Mouse (Mus musculus): ENCODE measurements at regions not wholly inside any gene's neighbourhood (a gene's known extent, or its start where the extent isn't known, plus 50 kb on each side); places are given as distances from the start of the nearest gene placed in this dataset.

DNA sequence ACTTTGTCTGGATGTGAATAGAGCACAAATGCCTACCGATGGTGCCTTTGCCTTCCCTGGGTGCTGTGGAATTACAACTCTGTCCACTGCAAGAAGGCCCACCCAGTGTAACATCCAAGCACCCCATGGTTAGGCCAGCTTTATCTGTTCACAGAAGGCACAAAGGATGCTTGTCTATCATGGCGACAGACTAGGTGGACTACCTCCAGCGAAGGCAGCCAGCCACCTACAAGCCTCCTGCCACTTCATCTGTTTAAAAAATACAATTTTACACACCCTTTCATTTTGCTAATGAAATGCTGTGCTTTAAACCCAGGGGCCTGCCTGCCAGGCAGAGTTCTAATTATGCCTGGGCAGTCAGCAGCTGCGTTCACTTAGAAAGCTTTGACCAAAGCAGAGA lies 103.0 kb upstream of the Psmd7 start:
- Histone ChIP-seq H3K9ac (ENCODE audit: low read depth, poor library complexity, severe bottlenecking) (no peak overlapping the region), H3K4me1 (ENCODE audit: control insufficient read depth, insufficient read depth, low read length) (no peaks in the 10 kb centered on the region), H3K27me3 (ENCODE audit: control insufficient read depth, insufficient read depth, low read length, poor library complexity, severe bottlenecking) (no peaks in the 10 kb centered on the region; the same call in 1 of the 2 replicates), H3K36me3 (ENCODE audit: control insufficient read depth, insufficient read depth, low read length, poor library complexity, severe bottlenecking) (no peaks in the 10 kb centered on the region), H3K27ac (ENCODE audit: insufficient read depth, low read length) (no peak overlapping the region), H3K4me3 (ENCODE audit: low read depth, low read length) (no peak overlapping the region), H3K9me3 (replicated peaks; ENCODE audit: control insufficient read depth, insufficient read depth, low read length, poor library complexity, severe bottlenecking) (no peaks in the 10 kb centered on the region)
- TF ChIP-seq EP300 (IDR thresholded peaks at IDR 0.05; ENCODE audit: insufficient read depth, low read depth, low read length) (no peak), CTCF (IDR thresholded peaks at IDR 0.05; ENCODE audit: low read depth, low read length) (no peak), POLR2A (IDR thresholded peaks at IDR 0.05; ENCODE audit: insufficient read depth, low read length) (no peak)

- Histone ChIP-seq H3K27me3 (ENCODE audit: control insufficient read depth, insufficient read depth, low read length, poor library complexity, severe bottlenecking) (no peaks in the 10 kb centered on the region; the same call in 1 of the 2 replicates), H3K9me3 (replicated peaks; ENCODE audit: control insufficient read depth, insufficient read depth, low read length, poor library complexity, severe bottlenecking) (no peaks in the 10 kb centered on the region), H3K4me3 (ENCODE audit: low read depth, low read length) (no peak overlapping the region), H3K27ac (ENCODE audit: insufficient read depth, low read length) (no peak overlapping the region), H3K4me1 (ENCODE audit: control insufficient read depth, insufficient read depth, low read length) (no peaks in the 10 kb centered on the region), H3K9ac (ENCODE audit: low read depth, poor library complexity, severe bottlenecking) (no peak overlapping the region), H3K36me3 (ENCODE audit: control insufficient read depth, insufficient read depth, low read length, poor library complexity, severe bottlenecking) (no peaks in the 10 kb centered on the region)
- TF ChIP-seq EP300 (IDR thresholded peaks at IDR 0.05; ENCODE audit: insufficient read depth, low read depth, low read length) (no peak), CTCF (IDR thresholded peaks at IDR 0.05; ENCODE audit: low read depth, low read length) (no peak), POLR2A (IDR thresholded peaks at IDR 0.05; ENCODE audit: insufficient read depth, low read length) (no peak)
Measured at GRCm38 (mm10) chr8:107696384-107697346, 108.4 kb upstream of the Psmd7 start.

GRCm38 (mm10) chr8:107699307-107699706 lies 111.0 kb upstream of the Psmd7 start:
- Histone ChIP-seq H3K4me1 (ENCODE audit: control insufficient read depth, insufficient read depth, low read length) (no peaks in the 10 kb centered on the region), H3K9ac (ENCODE audit: low read depth, poor library complexity, severe bottlenecking) (no peak overlapping the region), H3K4me3 (ENCODE audit: low read depth, low read length) (no peak overlapping the region), H3K27me3 (ENCODE audit: control insufficient read depth, insufficient read depth, low read length, poor library complexity, severe bottlenecking) (no peaks in the 10 kb centered on the region; the same call in 1 of the 2 replicates), H3K27ac (ENCODE audit: insufficient read depth, low read length) (no peak overlapping the region), H3K36me3 (ENCODE audit: control insufficient read depth, insufficient read depth, low read length, poor library complexity, severe bottlenecking) (no peaks in the 10 kb centered on the region), H3K9me3 (replicated peaks; ENCODE audit: control insufficient read depth, insufficient read depth, low read length, poor library complexity, severe bottlenecking) (no peaks in the 10 kb centered on the region)
- TF ChIP-seq POLR2A (IDR thresholded peaks at IDR 0.05; ENCODE audit: insufficient read depth, low read length): no peak
- no peak for TF ChIP-seq EP300 (IDR thresholded peaks at IDR 0.05; ENCODE audit: insufficient read depth, low read depth, low read length)
- no peak for TF ChIP-seq CTCF (IDR thresholded peaks at IDR 0.05; ENCODE audit: low read depth, low read length)

DNA sequence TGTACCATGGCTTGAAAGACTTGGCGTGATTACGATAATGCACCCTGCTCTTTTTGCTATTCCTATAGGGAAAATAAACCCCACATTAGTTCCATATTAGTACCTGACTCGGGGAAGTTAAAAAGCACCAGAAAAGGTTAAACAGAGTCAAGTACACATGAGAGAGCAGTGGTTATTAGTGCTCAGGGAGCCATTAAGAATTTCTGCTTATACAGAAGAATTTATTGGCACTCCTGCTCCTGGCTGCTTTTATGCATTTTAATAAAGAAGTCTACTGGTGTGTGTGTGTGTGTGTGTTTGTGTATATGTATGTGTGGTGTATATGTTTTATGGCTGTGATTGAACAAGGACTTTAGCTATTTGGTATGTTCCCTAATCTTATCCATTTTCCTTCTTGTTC lies 111.5 kb upstream of the Psmd7 start:
- H3K36me3 ChIP-seq (ENCODE audit: control insufficient read depth, insufficient read depth, low read length, poor library complexity, severe bottlenecking): no peaks in the 10 kb centered on the region
- no peaks in the 10 kb centered on the region; the same call in 1 of the 2 replicates for H3K27me3 ChIP-seq (ENCODE audit: control insufficient read depth, insufficient read depth, low read length, poor library complexity, severe bottlenecking)
- no peak overlapping the region for H3K27ac ChIP-seq (ENCODE audit: insufficient read depth, low read length)
- H3K9ac ChIP-seq (ENCODE audit: low read depth, poor library complexity, severe bottlenecking): no peak overlapping the region
- no peaks in the 10 kb centered on the region for H3K4me1 ChIP-seq (ENCODE audit: control insufficient read depth, insufficient read depth, low read length)
- H3K4me3 ChIP-seq (ENCODE audit: low read depth, low read length): no peak overlapping the region
- no peaks in the 10 kb centered on the region for H3K9me3 ChIP-seq (replicated peaks; ENCODE audit: control insufficient read depth, insufficient read depth, low read length, poor library complexity, severe bottlenecking)
- TF ChIP-seq CTCF (IDR thresholded peaks at IDR 0.05; ENCODE audit: low read depth, low read length): no peak
- no peak for TF ChIP-seq POLR2A (IDR thresholded peaks at IDR 0.05; ENCODE audit: insufficient read depth, low read length)

- no peak overlapping the region for H3K9ac ChIP-seq (ENCODE audit: low read depth, poor library complexity, severe bottlenecking)
- no peaks in the 10 kb centered on the region for H3K4me1 ChIP-seq (ENCODE audit: control insufficient read depth, insufficient read depth, low read length)
- H3K27me3 ChIP-seq (ENCODE audit: control insufficient read depth, insufficient read depth, low read length, poor library complexity, severe bottlenecking): no peaks in the 10 kb centered on the region; the same call in 1 of the 2 replicates
- no peaks in the 10 kb centered on the region for H3K9me3 ChIP-seq (replicated peaks; ENCODE audit: control insufficient read depth, insufficient read depth, low read length, poor library complexity, severe bottlenecking)
- no peak overlapping the region for H3K27ac ChIP-seq (ENCODE audit: insufficient read depth, low read length)
- TF ChIP-seq EP300 (IDR thresholded peaks at IDR 0.05; ENCODE audit: insufficient read depth, low read depth, low read length) (no peak), POLR2A (IDR thresholded peaks at IDR 0.05; ENCODE audit: insufficient read depth, low read length) (no peak), CTCF (IDR thresholded peaks at IDR 0.05; ENCODE audit: low read depth, low read length) (no peak)
- no peak overlapping the region for H3K4me3 ChIP-seq (ENCODE audit: low read depth, low read length)
- H3K36me3 ChIP-seq (ENCODE audit: control insufficient read depth, insufficient read depth, low read length, poor library complexity, severe bottlenecking): no peaks in the 10 kb centered on the region
Measured at GRCm38 (mm10) chr8:107715901-107716300, 127.6 kb upstream of the Psmd7 start.

GRCm38 (mm10) chr8:107717856-107718255 lies 129.6 kb upstream of the Psmd7 start:
- Histone ChIP-seq H3K9me3 (replicated peaks; ENCODE audit: control insufficient read depth, insufficient read depth, low read length, poor library complexity, severe bottlenecking) (no peaks in the 10 kb centered on the region), H3K36me3 (ENCODE audit: control insufficient read depth, insufficient read depth, low read length, poor library complexity, severe bottlenecking) (no peaks in the 10 kb centered on the region), H3K4me1 (ENCODE audit: control insufficient read depth, insufficient read depth, low read length) (no peaks in the 10 kb centered on the region), H3K9ac (ENCODE audit: low read depth, poor library complexity, severe bottlenecking) (no peak overlapping the region), H3K27me3 (ENCODE audit: control insufficient read depth, insufficient read depth, low read length, poor library complexity, severe bottlenecking) (no peaks in the 10 kb centered on the region; the same call in none of the 2 replicates), H3K27ac (ENCODE audit: insufficient read depth, low read length) (no peak overlapping the region), H3K4me3 (ENCODE audit: low read depth, low read length) (no peak overlapping the region)
- no peak for TF ChIP-seq EP300 (IDR thresholded peaks at IDR 0.05; ENCODE audit: insufficient read depth, low read depth, low read length)
- no peak for TF ChIP-seq POLR2A (IDR thresholded peaks at IDR 0.05; ENCODE audit: insufficient read depth, low read length)
- no peak for TF ChIP-seq CTCF (IDR thresholded peaks at IDR 0.05; ENCODE audit: low read depth, low read length)
